ENCODE assay signal across 28 mouse cellular contexts in genomic region chr7:95250651-95251050, GRCm38 (mm10).
DNase-seq lines count a peak whose midpoint lies in the region; ATAC-seq and TF ChIP-seq lines count a peak whose summit lies in the region.
"Had no signal": no experiment of that assay in that cellular context is flagged by ENCODE, and none has a peak within 500 bp of the region (broad histone marks: within the 10 kb centered on the region; RNA-seq: fewer than 3 reads in every experiment).

No protein-coding gene starts in this region.

- no peak overlapping the region for H3K4me2 ChIP-seq in embryonic facial prominence, embryonic 14.5 days (ENCODE audit: low read depth, low read length)
- H3K4me2 ChIP-seq in hindbrain, postnatal 0 days (ENCODE audit: low read depth, low read length): no peak overlapping the region
- H3K4me2 ChIP-seq in hindbrain, embryonic 12.5 days (replicated peaks): no peak overlapping the region
- H3K4me2 ChIP-seq: heart, embryonic 12.5 days; limb, embryonic 15.5 days; lung, embryonic 15.5 days; midbrain, embryonic 12.5 days; neural tube, embryonic 15.5 days had no signal

- H3K36me3 ChIP-seq in embryonic facial prominence, embryonic 14.5 days (ENCODE audit: control insufficient read depth, insufficient read depth, low read length): no peaks in the 10 kb centered on the region
- no peaks in the 10 kb centered on the region for H3K36me3 ChIP-seq in embryonic facial prominence, embryonic 10.5 days (replicated peaks)
- no peaks in the 10 kb centered on the region for H3K36me3 ChIP-seq in hindbrain, postnatal 0 days (ENCODE audit: insufficient read depth, low read length)
- no peaks in the 10 kb centered on the region for H3K36me3 ChIP-seq in hindbrain, embryonic 12.5 days
- H3K36me3 ChIP-seq: heart, embryonic 12.5 days; limb, embryonic 10.5 days; limb, embryonic 15.5 days; lung, embryonic 15.5 days; midbrain, embryonic 12.5 days; neural tube, embryonic 15.5 days had no signal

- TF ChIP-seq POLR2A in brain, embryonic 14.5 days (IDR thresholded peaks at IDR 0.05; ENCODE audit: borderline replicate concordance, extremely low read depth, insufficient read depth, insufficient read length, poor library complexity, severe bottlenecking): no peak

- no peak for ATAC-seq in embryonic facial prominence, embryonic 14.5 days (ENCODE audit: low read depth)
- ATAC-seq in hindbrain, postnatal 0 days: no peak
- ATAC-seq in hindbrain, embryonic 12.5 days (ENCODE audit: low FRiP score): no peak
- ATAC-seq: intestine, embryonic 16.5 days had no signal

- H3K4me3 ChIP-seq in embryonic facial prominence, embryonic 14.5 days (ENCODE audit: low read depth, low read length): no peak overlapping the region
- H3K4me3 ChIP-seq in embryonic facial prominence, embryonic 10.5 days: no peak overlapping the region
- no peak overlapping the region for H3K4me3 ChIP-seq in hindbrain, postnatal 0 days (ENCODE audit: low read length)
- H3K4me3 ChIP-seq in hindbrain, embryonic 12.5 days: no peak overlapping the region
- H3K4me3 ChIP-seq: heart, adult 2 months; heart, embryonic 12.5 days; limb, embryonic 10.5 days; limb, embryonic 15.5 days; lung, embryonic 15.5 days; megakaryocyte, embryonic 14.5 days; midbrain, embryonic 12.5 days; neural tube, embryonic 15.5 days had no signal

- H3K4me1 ChIP-seq in embryonic facial prominence, embryonic 14.5 days (ENCODE audit: control insufficient read depth, insufficient read depth, low read length): no peaks in the 10 kb centered on the region
- H3K4me1 ChIP-seq in embryonic facial prominence, embryonic 10.5 days: no peaks in the 10 kb centered on the region
- no peaks in the 10 kb centered on the region for H3K4me1 ChIP-seq in hindbrain, postnatal 0 days (ENCODE audit: insufficient read depth, low read length)
- no peaks in the 10 kb centered on the region for H3K4me1 ChIP-seq in hindbrain, embryonic 12.5 days
- H3K4me1 ChIP-seq: limb, embryonic 10.5 days; limb, embryonic 15.5 days; lung, embryonic 15.5 days; megakaryocyte, embryonic 14.5 days; midbrain, embryonic 12.5 days; neural tube, embryonic 15.5 days had no signal

- H3K9me3 ChIP-seq in embryonic facial prominence, embryonic 14.5 days (ENCODE audit: control insufficient read depth, low read length): no peaks in the 10 kb centered on the region
- no peaks in the 10 kb centered on the region for H3K9me3 ChIP-seq in embryonic facial prominence, embryonic 10.5 days
- H3K9me3 ChIP-seq in hindbrain, postnatal 0 days (ENCODE audit: low read length): no peaks in the 10 kb centered on the region
- no peaks in the 10 kb centered on the region for H3K9me3 ChIP-seq in hindbrain, embryonic 12.5 days (replicated peaks)
- H3K9me3 ChIP-seq: heart, embryonic 12.5 days; limb, embryonic 10.5 days; limb, embryonic 15.5 days; lung, embryonic 15.5 days; megakaryocyte, embryonic 14.5 days; midbrain, embryonic 12.5 days; neural tube, embryonic 15.5 days had no signal

- H3K9ac ChIP-seq in embryonic facial prominence, embryonic 14.5 days (ENCODE audit: low read depth, low read length): no peak overlapping the region
- H3K9ac ChIP-seq in hindbrain, postnatal 0 days (replicated peaks; ENCODE audit: low read length): no peak overlapping the region
- no peak overlapping the region for H3K9ac ChIP-seq in hindbrain, embryonic 12.5 days
- H3K9ac ChIP-seq: heart, embryonic 12.5 days; limb, embryonic 15.5 days; liver, embryonic 14.5 days; lung, embryonic 15.5 days; midbrain, embryonic 12.5 days; neural tube, embryonic 15.5 days had no signal

- H3K27ac ChIP-seq in embryonic facial prominence, embryonic 14.5 days (replicated peaks; ENCODE audit: low read depth, low read length): no peak overlapping the region
- H3K27ac ChIP-seq in embryonic facial prominence, embryonic 10.5 days (replicated peaks): no peak overlapping the region
- H3K27ac ChIP-seq in hindbrain, postnatal 0 days: no peak overlapping the region
- H3K27ac ChIP-seq in hindbrain, embryonic 12.5 days: no peak overlapping the region
- H3K27ac ChIP-seq: heart, adult 2 months; limb, embryonic 10.5 days; limb, embryonic 15.5 days; liver, embryonic 14.5 days; lung, embryonic 15.5 days; midbrain, embryonic 12.5 days; neural tube, embryonic 15.5 days had no signal

- peak; percentile 61 for DNase-seq in embryonic facial prominence, embryonic 14.5 days (ENCODE audit: low spot score)
- no peak for DNase-seq in embryonic facial prominence, embryonic 10.5 days (ENCODE audit: low spot score)
- DNase-seq in hindbrain, postnatal 0 days (ENCODE audit: low spot score): peak; percentile 18
- DNase-seq in 3134 (ENCODE audit: extremely low read depth, insufficient read length, low spot score): peak; percentile 60
- DNase-seq in brain, embryonic 14.5 days (ENCODE audit: low read depth): peak; percentile 79
- no peak for DNase-seq in spleen, postnatal 4 days (ENCODE audit: low spot score in 2 of 2)
- DNase-seq in heart, postnatal 4 days: no peak
- DNase-seq: adrenal gland, postnatal 25 days; cerebellum, adult 2 months; cerebellum, postnatal 14 days; heart, adult 2 months; kidney, adult 8-10 months; kidney, postnatal 10 days; layer of hippocampus, adult 9-11 months; lung, postnatal 4 days; retina, postnatal 1 day; right cerebral cortex, postnatal 14 days; thymus, postnatal 14 days had no signal

- H3K27me3 ChIP-seq in embryonic facial prominence, embryonic 14.5 days (replicated peaks; ENCODE audit: control insufficient read depth, insufficient read depth, low read length): no peaks in the 10 kb centered on the region
- H3K27me3 ChIP-seq in embryonic facial prominence, embryonic 10.5 days (replicated peaks; ENCODE audit: low read depth, poor library complexity, severe bottlenecking): no peaks in the 10 kb centered on the region
- no peaks in the 10 kb centered on the region for H3K27me3 ChIP-seq in hindbrain, postnatal 0 days (ENCODE audit: insufficient read depth, low read length)
- no peaks in the 10 kb centered on the region for H3K27me3 ChIP-seq in hindbrain, embryonic 12.5 days
- H3K27me3 ChIP-seq: heart, embryonic 12.5 days; limb, embryonic 15.5 days; lung, embryonic 15.5 days; megakaryocyte, embryonic 14.5 days; midbrain, embryonic 12.5 days; neural tube, embryonic 15.5 days had no signal

- no peak for TF ChIP-seq CTCF in hindbrain, postnatal 0 days (IDR thresholded peaks at IDR 0.05; ENCODE audit: low read depth)
- no peak for TF ChIP-seq CTCF in brain, embryonic 14.5 days (IDR thresholded peaks at IDR 0.05; ENCODE audit: borderline replicate concordance, extremely low read depth, insufficient read depth, insufficient read length)

Comparison
In these comparisons a context has a peak if more than half of its experiments do, and no peak if none do; other contexts are left out.
1. DNase-seq: peak in embryonic facial prominence, embryonic 14.5 days (single experiment), hindbrain, postnatal 0 days (single experiment), 3134 (single experiment) and brain, embryonic 14.5 days (single experiment); none in embryonic facial prominence, embryonic 10.5 days (single experiment), spleen, postnatal 4 days (0 of 2) and heart, postnatal 4 days (single experiment).